Mouse (Mus musculus) retina, postnatal 1 day (tissue): ENCODE data around the gene Card9.
A peak's percentile ranks its signal among the peaks of the same experiment; 100 is the strongest.

Experiments used
- DNase-seq: peaks from one replicate; pipeline ENCODE4 v3.0.0-alpha.2; 2012

Gene Card9

DNA sequence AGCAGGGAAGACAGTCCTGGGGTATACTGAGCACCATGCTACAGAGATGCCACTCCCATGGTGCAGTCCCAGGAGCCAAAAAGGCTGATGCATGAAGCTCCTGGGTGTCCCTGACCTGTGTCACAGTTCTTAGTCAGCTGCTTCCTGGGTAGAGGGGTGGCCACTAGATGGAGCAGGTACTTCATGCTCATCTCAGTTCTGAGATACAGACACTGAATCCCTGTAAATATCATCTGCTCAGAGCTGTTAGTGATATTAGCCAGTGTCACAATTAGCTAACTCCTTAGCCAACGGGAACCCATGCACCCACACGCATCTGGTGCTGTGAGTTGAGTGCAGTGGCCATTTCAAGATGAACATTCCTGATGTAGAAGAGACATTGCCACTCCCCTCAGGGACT is 35.8 kb downstream of the Card9 start:
- DNase-seq = peak; percentile 35

- DNase-seq = no peak
Observed at GRCm38 (mm10) chr2:26323589-26324325, 37.0 kb downstream of the Card9 start.

- DNase-seq = no peak
Observed at GRCm38 (mm10) chr2:26320245-26321185, 40.2 kb downstream of the Card9 start.

GRCm38 (mm10) chr2:26319519-26320244 is 41.0 kb downstream of the Card9 start:
- DNase-seq = peak; percentile 69

GRCm38 (mm10) chr2:26319109-26319508 is 41.6 kb downstream of the Card9 start:
- no peak for DNase-seq

GRCm38 (mm10) chr2:26317991-26318672 is 42.6 kb downstream of the Card9 start:
- no peak for DNase-seq

DNA sequence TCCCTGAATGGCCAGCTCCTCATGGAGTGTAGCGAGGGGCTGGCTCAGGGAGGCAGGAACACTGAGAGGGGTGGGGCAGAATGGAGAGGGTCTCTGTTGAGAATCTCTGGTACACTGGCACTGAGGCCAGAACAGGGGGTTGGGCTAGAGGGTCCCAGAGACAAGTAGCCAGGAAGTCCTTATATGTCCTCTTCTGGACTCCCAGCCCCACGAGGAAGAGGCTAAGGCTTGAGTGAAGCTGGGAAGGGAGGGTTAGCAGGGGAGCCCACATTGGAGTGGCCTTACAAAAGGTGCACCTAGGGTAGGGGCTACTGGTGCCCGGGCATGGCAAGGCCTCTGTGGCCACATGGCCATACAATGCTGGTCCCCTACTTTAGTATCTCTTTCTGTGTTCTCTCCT is 43.3 kb downstream of the Card9 start:
- no peak for DNase-seq

GRCm38 (mm10) chr2:26316576-26317246 is 44.0 kb downstream of the Card9 start:
- DNase-seq = peak; percentile 43

DNA sequence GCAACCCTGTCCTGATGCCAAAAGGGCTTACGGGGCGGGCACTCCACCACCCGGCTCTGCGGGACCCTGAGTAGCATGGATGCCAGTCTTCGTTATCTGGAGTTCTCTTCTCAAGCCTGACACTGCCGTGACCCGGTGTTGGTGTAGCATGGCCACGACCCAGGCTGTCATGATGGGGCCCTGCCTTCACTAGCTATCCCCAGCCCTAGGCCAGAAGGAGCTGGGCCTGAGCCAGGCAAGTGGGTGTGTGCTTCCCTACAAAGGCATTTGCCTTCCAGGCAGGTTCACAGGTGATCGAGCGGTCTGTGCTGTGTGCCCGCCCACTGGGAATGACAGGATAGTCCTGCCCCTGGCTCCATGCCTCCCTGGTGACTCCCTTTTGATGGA is 44.8 kb downstream of the Card9 start:
- DNase-seq = peak; percentile 55

GRCm38 (mm10) chr2:26315072-26315924 is 45.4 kb downstream of the Card9 start, which contains the start of gene Gpsm1:
Gene Gpsm1, plus strand, starts transcription at chr2:26315515.
- peak; percentile 92 for DNase-seq

- DNase-seq = no peak
Observed at GRCm38 (mm10) chr2:26314281-26315071, 46.2 kb downstream of the Card9 start.

DNA sequence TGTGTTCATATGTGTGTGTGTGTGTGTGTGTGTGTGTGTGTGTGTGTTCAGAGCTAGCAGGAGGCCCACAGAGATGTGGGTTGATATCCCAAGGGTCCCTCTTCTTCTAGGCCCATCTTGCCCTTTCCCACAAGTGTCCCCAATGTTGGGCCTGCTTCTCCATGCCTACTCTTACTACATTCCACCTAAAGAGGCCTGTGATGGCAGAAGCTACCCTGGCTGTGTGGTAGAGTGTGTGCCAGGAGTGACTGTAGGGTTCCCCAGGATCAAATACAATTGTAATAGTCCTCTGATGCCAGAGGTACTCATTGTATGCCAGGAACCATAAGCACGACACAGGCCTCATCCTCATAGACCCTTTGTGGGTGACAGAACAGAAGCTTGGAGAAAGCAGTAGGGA is 47.3 kb downstream of the Card9 start:
- DNase-seq = no peak

GRCm38 (mm10) chr2:26312812-26313211 is 47.9 kb downstream of the Card9 start:
- no peak for DNase-seq

- DNase-seq = no peak
Observed at GRCm38 (mm10) chr2:26311936-26312335, 48.8 kb downstream of the Card9 start.

GRCm38 (mm10) chr2:26309739-26310138 is 51.0 kb downstream of the Card9 start:
- DNase-seq = peak; percentile 92

DNA sequence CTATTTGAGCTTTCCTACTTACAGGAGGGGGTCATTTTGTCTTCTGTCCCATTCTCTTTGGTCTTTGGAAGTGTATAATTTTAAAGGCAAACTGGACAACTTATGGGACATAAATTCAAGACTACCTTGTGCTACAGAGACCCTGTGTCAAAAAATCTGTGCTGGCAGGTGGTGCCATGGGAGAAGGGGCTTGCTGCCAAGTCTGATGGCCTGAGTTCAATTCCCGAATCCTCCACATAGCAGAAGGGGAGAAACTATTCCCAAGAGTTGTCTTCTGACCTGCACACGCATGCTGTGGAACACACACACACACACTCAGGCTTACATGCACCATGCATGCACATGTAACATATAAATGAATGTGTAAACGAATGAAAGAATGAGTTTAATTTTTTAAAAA is 54.0 kb downstream of the Card9 start:
- DNase-seq = no peak

- no peak for DNase-seq
Observed at GRCm38 (mm10) chr2:26305555-26305954, 55.2 kb downstream of the Card9 start.

- no peak for DNase-seq
Observed at GRCm38 (mm10) chr2:26304711-26305110, 56.0 kb downstream of the Card9 start.
